Mouse (Mus musculus) kidney, adult 2 months (tissue): ENCODE results near the gene Serinc1. TPM values are rescaled to one million over a fixed set of nuclear protein-coding genes. Genes with fewer than 3 reads are reported as not detected.

Experiments used
- DNase-seq: peaks from one replicate; pipeline ENCODE4 v3.0.0; 2021
- H3K27ac ChIP-seq: fragments of 200-500 bp; 2 replicates; pipeline ENCODE4 v1.5.1; 2012; ENCODE audit warnings: low read depth, low read length, control low read depth, inconsistent platforms; ENCODE audit not compliant: insufficient read depth
- H3K27me3 ChIP-seq: fragments of 200-500 bp; replicated peaks from 2 replicates; pipeline ENCODE4 v1.6.1; 2012; ENCODE audit warnings: mild to moderate bottlenecking, moderate library complexity, low read length, inconsistent platforms; ENCODE audit not compliant: control insufficient read depth, insufficient read depth
- H3K36me3 ChIP-seq: fragments of 200-500 bp; 2 replicates; pipeline ENCODE4 v1.6.1; 2012; ENCODE audit warnings: mild to moderate bottlenecking, moderate library complexity, low read length, inconsistent platforms; ENCODE audit not compliant: control insufficient read depth, insufficient read depth
- H3K4me1 ChIP-seq: fragments of 200-500 bp; 2 replicates; pipeline ENCODE4 v1.6.1; 2011; ENCODE audit warnings: low read length; ENCODE audit not compliant: control insufficient read depth, insufficient read depth
- H3K4me3 ChIP-seq: fragments of 200-500 bp; 2 replicates; pipeline ENCODE4 v1.5.1; 2011; ENCODE audit warnings: mild to moderate bottlenecking, low read depth, low read length, control low read depth; ENCODE audit not compliant: insufficient read depth
- CTCF ChIP-seq: fragments of 200-500 bp; conservative IDR thresholded peaks from 2 replicates; pipeline ENCODE4 v1.5.1; 2011; ENCODE audit warnings: low read depth, mild to moderate bottlenecking, control low read depth, low read length, moderate library complexity, mixed read lengths; ENCODE audit not compliant: insufficient read depth, insufficient read length
- POLR2A ChIP-seq: fragments of 200-500 bp; IDR thresholded peaks from one replicate; pipeline ENCODE4 v1.6.1; 2011; ENCODE audit warnings: low read depth, low read length, control low read depth
- WGBS: fragments of 180-500 bp; shearing (Covaris S2); methylation state at CpG from one replicate; pipeline ENCODE4 v1.1.7; 2018; 5-methylcytosine and 5-hydroxymethylcytosine counted together
- polyA plus RNA-seq: library from polyadenylated mRNA; depleted of rRNA; stranded (reverse); fragments of >200 nt; gene quantifications from 2 replicates; pipeline ENCODE4 v1.2.3, GENCODE M21; 2012; rRNA removed

Serinc1 gene
- polyA plus RNA-seq: 61.0 and 76.6 TPM in 2 replicates

DNA sequence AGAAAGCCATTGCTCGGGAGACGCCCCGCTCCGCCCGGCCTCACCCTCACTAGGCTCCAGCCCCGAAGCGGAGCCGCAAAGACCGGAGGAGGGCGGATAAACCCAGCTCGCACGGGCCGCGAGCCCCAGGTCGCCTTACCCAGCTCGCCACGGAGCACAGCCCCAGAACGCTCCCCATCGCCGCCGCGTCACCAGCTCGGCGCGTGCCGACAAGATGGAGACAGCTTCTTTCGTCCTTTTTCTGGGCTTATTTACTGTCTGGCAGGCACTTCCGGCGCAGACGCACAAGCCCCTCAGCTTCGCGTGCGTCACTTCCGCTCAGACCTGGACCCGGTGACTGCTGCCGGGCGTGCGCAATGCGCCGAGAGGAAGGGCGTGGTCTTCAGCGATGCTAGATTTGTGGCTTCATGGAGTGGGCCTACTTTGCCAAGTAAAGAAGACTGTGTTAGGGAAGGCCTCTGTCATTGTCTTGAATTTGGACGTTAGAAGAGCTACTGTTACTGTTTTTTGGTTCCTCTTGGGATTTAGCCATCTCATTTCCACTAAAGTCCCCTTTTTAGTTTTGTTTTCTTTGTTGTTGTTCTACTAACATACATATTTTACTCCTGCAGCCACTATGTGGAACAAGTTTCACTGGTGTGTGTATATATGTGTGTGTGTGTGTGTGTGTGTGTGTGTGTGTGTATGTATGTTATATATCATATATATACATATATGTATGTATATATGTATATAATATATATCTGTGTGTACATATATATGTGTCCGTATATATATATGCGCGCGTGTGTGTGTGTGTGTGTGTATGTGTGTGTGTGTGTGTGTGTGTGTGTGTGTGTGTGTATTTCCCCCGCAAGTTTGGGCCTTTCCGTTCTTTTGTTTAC, at the start of gene Serinc1:
Serinc1 (minus strand) TSS at position 313 of the 884 bp plus-strand sequence.
- no peak for TF ChIP-seq CTCF
- peak; percentile 92 for TF ChIP-seq POLR2A
- Histone ChIP-seq H3K27me3 (no peaks in the 10 kb centered on the region), H3K27ac (peak within 1 kb of the TSS; percentile 85), H3K36me3 (no peaks in the 10 kb centered on the region; the same call in 1 of the 2 replicates), H3K4me3 (peak within 1 kb of the TSS; percentile 96), H3K4me1 (peaks cover 6% of the 10 kb centered on the region)
- WGBS: 13% methylated on average over 49 of the region's 49 CpGs
- peak; percentile 96 for DNase-seq

DNA sequence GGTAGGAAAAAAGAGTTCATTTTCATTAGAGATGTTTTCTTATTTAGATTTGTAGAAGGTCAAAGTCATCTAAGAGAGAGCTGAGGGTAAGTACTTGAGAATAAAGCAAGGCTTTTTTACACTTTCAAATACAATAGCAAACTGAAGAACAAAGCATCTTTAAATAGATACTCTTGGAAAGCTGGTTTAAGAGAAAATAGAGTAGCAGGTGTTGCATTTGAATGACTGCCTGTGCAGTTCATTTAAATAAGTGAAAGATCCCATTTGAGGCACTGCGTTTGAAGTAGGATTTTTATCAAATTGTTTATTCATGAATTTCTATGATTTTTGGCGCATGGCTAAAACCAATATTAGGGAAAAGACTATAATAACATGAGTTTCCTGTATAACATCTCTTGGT, 44.4 kb upstream of the Serinc1 start:
- Histone ChIP-seq H3K36me3 (no peaks in the 10 kb centered on the region), H3K27ac (no peak overlapping the region), H3K27me3 (no peaks in the 10 kb centered on the region), H3K4me3 (no peak overlapping the region), H3K4me1 (no peaks in the 10 kb centered on the region)
- TF ChIP-seq POLR2A (no peak), CTCF (no peak)
- no peak for DNase-seq
- WGBS: 77% methylated on average over 2 of the region's 2 CpGs

- H3K27ac ChIP-seq: no peak overlapping the region
- no peaks in the 10 kb centered on the region for H3K4me1 ChIP-seq
- TF ChIP-seq CTCF (no peak), POLR2A (no peak)
- H3K36me3 ChIP-seq: no peaks in the 10 kb centered on the region
- no peak overlapping the region for H3K4me3 ChIP-seq
- DNase-seq: no peak
- WGBS: 78% methylated on average over 4 of the region's 4 CpGs
- no peaks in the 10 kb centered on the region for H3K27me3 ChIP-seq
These were observed 39.8 kb upstream of the Serinc1 start for GRCm38 (mm10) chr10:57572130-57572529.

- peak; percentile 67 for DNase-seq
- TF ChIP-seq CTCF (peak; percentile 80), POLR2A (no peak)
- H3K27me3 ChIP-seq: no peaks in the 10 kb centered on the region
- H3K4me1 ChIP-seq: no peaks in the 10 kb centered on the region
- H3K36me3 ChIP-seq: no peaks in the 10 kb centered on the region
- no peak overlapping the region for H3K27ac ChIP-seq
- H3K4me3 ChIP-seq: no peak overlapping the region
- 34% methylated on average over 8 of the region's 8 CpGs for WGBS
These were observed 38.9 kb upstream of the Serinc1 start for GRCm38 (mm10) chr10:57571211-57571730.

DNA sequence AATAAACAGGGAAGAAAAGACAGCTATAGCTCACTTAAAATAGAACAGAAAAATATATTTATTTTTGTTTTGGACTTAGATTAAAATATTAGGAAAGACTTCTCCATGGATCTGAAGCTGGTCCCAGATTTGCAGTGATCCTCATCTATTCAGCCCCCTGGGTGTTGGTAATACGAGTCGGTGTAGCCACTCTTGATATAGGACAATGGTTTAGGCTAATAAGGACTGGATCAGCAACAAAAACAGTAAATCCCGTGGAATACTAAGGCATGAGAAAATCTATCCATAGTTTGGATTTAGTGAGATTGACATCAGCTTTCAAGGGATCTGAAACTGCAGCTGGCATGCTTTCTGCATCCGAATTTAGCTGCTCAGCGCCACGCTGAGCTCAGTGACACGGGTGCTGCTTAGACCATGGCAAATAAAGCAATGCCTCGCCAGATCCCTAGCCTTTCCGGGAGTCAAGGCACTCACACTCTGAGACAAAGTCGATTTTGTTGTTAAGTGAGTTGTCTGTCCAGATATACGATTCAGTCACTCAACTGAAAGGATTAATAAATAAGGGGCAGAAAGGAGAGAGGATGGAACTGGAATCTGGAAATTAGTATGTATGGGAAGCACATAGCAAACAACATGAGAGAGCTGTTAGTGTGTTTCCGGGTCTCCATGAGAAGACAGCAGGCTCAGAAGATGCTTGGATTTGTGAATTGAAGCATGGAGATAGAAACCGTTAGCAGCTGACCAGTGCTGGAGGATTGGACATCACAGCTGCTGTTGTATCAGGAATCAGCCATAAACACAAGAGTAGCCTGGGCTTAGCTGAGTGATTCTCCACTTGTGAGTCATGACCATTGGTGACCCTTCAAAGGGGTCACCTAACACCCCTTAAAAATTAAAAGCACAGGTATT, 36.9 kb upstream of the Serinc1 start:
- TF ChIP-seq CTCF (no peak), POLR2A (no peak)
- no peaks in the 10 kb centered on the region for H3K27me3 ChIP-seq
- H3K36me3 ChIP-seq: no peaks in the 10 kb centered on the region
- H3K27ac ChIP-seq: no peak overlapping the region
- no peak overlapping the region for H3K4me3 ChIP-seq
- no peak for DNase-seq
- 81% methylated on average over 13 of the region's 13 CpGs for WGBS
- no peaks in the 10 kb centered on the region for H3K4me1 ChIP-seq

DNA sequence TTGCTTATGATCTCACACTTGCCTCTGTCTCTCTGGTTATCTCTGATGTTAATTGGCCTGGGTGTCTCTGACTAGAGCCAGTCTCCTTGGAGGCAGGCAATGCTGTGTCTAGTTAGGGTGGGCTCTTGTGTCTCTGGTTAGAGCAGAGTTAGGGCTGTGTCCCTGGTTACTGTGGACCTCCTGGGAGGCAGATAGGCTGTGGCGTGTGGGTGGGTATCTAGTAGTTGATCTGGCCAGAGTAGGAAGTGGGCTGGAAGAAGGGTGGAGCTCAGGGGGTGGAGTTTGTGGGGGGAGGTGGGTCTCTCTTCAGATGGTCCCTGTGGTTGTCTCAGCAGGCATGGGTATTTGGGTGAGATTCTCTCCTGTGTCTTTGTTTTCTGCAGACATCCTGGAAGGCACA, 33.9 kb upstream of the Serinc1 start:
- Histone ChIP-seq H3K4me1 (no peaks in the 10 kb centered on the region), H3K36me3 (no peaks in the 10 kb centered on the region), H3K4me3 (no peak overlapping the region), H3K27ac (no peak overlapping the region), H3K27me3 (no peaks in the 10 kb centered on the region)
- TF ChIP-seq POLR2A (no peak), CTCF (no peak)
- DNase-seq: no peak
- 45% methylated on average over 1 of the region's 1 CpGs for WGBS

DNA sequence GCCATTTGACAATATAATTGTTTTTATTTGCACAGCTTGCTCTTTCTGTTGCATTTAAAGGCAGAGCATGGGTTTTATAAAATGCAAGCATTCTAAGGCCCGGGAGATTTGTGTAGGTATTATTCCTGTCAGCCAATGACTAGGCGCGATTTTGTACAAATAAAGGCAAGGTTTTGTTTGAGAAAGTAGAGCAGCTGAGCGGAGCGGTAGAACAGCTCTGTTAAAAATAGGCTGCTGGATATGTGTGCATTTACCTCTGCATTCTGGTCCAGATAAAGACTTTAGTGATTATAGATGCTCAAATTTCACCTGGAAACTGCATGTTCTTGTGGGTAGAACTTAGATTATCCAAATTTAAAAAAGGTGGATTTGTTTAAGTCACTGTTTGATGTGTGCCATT, 25.3 kb upstream of the Serinc1 start:
- no peak overlapping the region for H3K4me3 ChIP-seq
- H3K36me3 ChIP-seq: no peaks in the 10 kb centered on the region
- no peaks in the 10 kb centered on the region for H3K27me3 ChIP-seq
- WGBS: 88% methylated on average over 5 of the region's 5 CpGs
- H3K4me1 ChIP-seq: no peaks in the 10 kb centered on the region
- no peak for DNase-seq
- no peak overlapping the region for H3K27ac ChIP-seq
- TF ChIP-seq POLR2A: no peak
- TF ChIP-seq CTCF: no peak
